Mouse (Mus musculus): ENCODE measurements at regions not wholly inside any gene's neighbourhood (a gene's known extent, or its start where the extent isn't known, plus 50 kb on each side); places are given as distances from the start of the nearest gene placed in this dataset.

GRCm38 (mm10) chr6:140299653-140300052 lies 124.2 kb upstream of the Plekha5 start:
- no peak for DNase-seq

- no peak for DNase-seq
Observed at GRCm38 (mm10) chr6:140297969-140298554, 125.8 kb upstream of the Plekha5 start.

GRCm38 (mm10) chr6:140297561-140297960 lies 126.3 kb upstream of the Plekha5 start:
- DNase-seq, result no peak

GRCm38 (mm10) chr6:140290109-140290508 lies 133.7 kb upstream of the Plekha5 start:
- no peak for DNase-seq

GRCm38 (mm10) chr6:140288799-140289198 lies 135.1 kb upstream of the Plekha5 start:
- DNase-seq, result no peak

DNA sequence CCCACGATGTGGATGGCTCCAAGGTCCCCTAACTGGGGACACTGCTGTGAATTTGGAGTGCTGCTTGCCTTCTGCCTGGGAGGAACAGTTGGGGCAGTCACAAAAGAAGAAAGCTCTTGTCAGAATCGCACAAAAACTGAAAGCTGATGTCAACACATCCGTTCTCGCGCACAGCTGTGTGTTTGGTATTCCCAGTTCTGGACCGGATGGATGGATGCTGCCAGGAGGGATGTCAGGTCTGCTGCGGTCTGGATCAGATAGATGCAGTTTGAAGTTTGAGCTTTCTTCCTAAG lies 141.6 kb upstream of the Plekha5 start:
- no peak for DNase-seq

DNA sequence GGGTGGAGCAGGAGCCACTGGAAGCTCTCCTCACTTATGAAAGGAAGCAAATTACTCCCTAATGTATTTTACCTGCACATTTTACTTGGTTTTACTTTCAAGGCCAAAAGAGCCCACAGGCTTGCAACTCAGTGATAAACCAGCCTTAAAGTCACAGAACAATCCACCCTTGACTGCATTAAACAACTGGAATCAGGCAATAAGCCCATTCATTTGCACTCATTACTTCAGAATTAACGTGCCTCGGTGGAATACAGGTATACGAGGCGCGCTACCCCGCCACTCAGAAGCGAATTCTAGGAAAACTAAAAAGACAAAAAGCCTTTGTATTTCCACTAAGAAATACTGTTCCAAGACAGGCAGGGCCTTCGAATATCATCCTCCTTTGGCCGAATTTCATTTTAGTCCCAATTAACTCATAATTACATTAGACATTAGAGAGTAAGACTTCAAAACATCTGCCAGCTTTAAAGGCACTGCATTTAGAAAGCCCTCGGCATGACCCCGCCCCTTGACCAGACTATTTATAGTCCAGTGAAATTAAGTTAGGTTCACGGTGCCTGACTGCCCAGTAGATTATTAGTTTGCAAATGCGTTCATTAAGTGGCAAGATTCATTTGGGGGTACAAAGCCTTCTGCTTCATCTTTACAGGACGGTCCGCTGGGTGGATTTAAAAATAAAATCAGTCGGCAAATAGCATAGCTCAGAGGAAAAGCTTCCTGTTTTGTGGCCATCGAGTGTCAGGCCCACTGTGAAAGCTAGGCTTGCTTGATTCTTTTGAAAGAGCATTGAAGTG lies 142.2 kb upstream of the Plekha5 start:
- DNase-seq, result no peak

GRCm38 (mm10) chr6:140280817-140281475 lies 142.9 kb upstream of the Plekha5 start:
- DNase-seq, result no peak

DNA sequence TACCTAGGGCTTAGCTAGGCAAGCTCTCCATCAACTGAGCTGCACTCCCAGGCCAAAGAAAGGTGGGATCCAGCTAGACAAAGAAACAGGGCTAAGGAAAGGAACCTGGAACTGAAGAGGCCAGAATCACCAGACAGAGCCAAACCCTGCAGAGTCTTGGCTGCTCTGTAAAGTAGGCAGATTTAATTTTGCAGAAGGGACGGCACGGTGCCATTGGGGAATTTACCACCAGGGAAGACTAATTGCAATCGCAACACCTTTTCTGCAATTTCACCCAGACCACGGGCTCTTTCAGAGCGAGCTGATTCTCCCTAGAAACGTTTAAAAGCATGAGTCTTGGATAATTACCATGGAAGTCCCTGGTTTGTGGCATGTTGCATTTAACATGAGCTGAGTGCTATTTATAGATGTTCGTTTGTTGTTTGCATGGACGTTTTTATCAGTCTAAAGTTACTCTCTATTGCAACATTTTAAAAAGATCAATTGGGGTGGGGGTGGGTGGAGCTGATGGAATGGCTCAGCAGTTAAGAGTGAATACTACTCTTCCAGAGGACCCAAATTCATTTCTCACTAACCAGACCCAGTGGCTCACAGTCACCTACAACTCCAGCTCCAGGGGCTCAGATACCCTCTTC lies 144.0 kb upstream of the Plekha5 start:
- no peak for DNase-seq

DNA sequence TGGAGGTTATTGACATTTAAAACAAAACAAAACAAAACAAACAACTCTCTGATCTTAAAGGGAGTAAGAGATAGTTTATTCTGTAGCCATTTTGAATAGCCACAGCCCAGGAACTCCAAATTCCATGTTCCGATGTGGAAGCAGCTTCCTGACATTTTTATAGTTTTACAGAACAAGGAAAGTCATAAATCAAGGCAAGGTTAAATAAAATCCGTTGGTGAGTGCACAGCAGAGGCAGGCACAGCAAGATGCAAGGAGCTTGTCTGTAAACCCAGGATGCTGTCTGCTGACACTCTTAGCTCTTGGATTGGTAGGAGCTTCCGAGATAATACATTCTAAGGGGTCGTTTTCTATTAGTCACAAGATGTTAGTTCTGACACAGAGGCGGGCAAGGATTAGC lies 145.1 kb upstream of the Plekha5 start:
- no peak for DNase-seq

DNA sequence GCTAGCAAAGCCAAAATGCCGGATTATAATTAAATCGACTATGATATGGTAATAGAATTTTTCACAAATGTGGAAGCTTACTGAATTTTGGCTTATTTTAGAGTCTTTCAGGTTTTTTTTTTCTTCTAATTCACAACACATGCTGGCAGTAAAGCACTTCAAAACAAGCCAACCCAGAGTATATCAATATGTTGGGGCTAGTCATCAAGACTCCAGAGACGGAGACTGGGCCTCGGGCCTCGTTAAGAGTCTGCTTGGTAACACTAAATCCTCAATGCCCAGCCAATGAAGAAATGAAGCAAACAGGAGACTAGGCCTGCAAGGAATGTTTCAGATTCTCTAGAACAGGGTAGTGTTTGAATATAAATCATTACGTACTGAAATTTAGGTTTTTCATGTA lies 153.3 kb upstream of the Plekha5 start:
- no peak for DNase-seq

DNA sequence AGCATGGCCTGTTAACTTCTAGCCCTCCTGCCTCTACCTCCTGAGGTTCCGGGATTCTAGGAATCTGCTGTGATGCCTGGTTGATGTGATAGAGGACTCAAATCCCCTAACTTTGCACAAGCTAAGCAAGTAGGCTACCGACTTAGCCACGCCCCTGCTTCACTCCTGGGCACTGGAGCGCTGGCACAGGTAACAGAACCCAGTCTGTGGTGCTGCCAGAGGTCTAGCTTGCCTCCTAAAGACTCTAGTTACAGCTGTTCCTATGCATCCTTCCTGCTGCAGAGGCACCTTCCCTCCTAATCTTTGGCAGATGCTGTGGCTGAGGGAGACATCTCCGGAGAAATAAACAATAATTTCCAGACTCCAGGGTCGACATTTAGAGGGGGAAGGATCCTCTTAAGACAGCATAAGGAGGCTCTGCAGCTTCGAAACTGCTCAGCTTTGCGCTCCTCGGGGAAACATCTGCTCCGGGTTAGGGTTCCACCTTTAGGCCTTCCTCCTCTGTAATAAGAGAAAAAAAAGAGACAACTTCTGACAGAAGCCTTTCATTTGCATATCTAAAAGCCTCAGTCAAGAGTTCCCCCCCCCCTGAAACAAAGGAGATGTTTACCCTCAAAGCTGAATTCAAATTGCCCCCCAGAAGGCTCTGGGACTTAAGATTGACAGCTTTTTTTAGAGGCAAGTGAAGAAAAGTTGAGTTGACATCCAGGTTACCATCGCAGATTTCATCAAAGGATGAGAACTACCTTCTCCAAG lies 155.4 kb upstream of the Plekha5 start:
- no peak for DNase-seq

DNA sequence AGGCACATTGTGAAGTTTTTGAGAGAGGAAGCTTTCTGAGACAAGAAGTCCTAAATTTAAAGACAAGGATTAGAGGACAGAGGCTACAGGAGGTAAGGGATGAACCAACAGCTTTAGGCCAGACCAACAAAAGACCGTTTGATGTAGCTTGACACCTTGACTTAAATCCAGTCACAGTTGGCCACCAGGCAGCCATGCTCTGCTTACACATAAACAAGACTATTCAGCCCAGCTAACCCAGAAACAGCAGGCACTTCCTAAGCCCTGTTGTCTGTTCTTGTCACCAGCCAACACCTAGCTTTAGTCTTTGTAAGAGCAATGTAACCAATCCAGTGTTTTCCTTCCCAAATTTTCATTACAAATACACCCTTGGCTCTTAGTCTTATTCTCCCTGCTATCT lies 159.9 kb upstream of the Plekha5 start:
- DNase-seq, result no peak

DNA sequence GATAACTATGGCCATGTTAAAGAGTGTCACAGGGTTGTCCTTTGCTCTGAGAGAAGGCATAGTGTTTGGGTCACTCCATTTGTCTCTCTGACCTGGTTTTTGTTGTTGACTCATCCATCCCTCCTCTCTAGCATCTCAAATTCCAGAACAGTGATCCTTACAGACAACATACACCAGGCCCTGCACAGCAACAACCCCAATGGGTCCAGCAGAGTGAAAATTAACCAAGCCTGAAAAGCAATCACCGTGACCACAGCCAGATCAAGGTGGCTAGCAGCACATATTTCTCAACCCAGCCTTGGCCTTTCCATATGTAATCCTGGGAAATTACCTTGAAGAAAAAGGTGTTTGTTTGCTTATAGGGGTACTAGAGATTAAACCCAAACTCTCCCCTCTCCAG lies 162.0 kb upstream of the Plekha5 start:
- DNase-seq, result no peak

- no peak for DNase-seq
Observed at GRCm38 (mm10) chr6:140258761-140259160, 165.1 kb upstream of the Plekha5 start.

- no peak for DNase-seq
Observed at GRCm38 (mm10) chr6:140258101-140258500, 165.8 kb upstream of the Plekha5 start.

GRCm38 (mm10) chr6:140251527-140251926 lies 172.3 kb upstream of the Plekha5 start:
- no peak for DNase-seq

DNA sequence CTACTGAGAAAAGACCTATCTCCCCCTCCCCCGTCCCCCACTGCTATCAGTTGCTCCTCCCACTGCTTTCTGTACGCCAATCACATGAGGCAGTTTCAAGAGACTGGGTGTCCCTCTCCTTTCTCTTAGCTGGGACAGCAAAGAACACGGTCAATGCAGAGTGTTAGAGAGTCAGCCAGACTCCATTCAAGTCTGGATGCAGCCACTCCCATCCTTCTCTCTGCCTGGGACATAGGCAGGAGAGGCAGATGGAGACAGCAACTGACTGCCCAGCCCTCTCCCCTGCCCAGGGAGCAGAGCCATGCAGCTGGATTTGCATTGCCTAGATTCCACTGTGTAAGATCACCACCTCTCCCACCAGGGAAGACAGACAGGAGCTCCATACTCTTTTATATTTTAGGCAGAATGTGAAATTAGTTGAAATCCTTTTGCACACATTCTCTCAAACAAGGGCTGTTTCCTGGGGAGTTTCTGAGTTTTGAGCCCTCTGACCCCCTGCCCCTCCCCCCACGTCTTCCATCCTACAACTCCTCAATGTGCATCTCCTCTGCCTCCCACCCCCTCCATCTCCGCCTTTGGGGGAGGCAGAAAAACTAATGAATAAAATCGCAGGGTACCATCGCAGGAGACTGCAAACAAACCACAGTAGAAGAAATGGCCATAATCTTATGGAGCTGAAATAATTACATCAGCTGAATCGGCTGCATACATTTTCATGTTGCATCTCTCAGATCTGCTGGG lies 180.3 kb upstream of the Plekha5 start:
- DNase-seq, result no peak

DNA sequence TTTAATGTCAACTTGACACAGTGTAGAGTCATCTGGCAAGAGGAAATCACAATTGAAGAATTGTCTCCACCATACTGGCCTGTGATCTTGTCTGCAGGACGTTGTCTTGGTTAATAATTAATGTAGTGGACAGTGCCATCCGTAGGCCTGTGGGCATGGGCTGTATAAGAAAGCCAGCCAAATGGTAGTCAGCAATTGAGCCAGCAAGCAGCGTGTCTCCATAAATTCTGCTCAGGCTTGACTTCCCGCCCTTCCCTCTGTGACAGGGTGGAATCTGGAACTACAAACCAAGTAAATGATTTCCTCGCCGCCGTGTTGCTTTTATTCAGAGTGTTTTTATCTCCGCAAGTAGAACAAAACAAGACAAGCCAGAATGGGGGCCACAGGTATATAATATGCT lies 184.5 kb upstream of the Plekha5 start:
- DNase-seq, result no peak

DNA sequence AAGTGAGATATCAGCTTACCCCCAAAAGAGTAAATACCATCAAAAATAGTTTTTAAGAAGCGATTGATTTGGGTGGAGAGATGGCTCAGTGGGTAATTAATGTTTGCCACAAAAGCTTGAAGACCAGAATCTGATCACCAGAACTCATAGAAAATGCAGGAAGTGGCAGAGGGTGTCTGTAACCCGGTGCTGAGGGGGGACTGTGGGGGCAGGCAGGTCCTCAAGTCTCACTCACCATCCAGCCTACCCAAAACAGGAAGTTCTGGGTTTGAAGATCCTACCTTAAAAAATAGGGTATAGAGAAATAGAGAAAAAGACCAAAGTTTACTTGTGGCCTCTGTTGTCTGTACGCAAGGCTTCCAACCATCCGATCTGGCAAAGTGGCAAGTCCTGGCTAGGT lies 190.3 kb upstream of the Plcz1 start:
- no peak for DNase-seq

- DNase-seq, result no peak
Observed at GRCm38 (mm10) chr6:140229295-140229694, 188.0 kb upstream of the Plcz1 start.

DNA sequence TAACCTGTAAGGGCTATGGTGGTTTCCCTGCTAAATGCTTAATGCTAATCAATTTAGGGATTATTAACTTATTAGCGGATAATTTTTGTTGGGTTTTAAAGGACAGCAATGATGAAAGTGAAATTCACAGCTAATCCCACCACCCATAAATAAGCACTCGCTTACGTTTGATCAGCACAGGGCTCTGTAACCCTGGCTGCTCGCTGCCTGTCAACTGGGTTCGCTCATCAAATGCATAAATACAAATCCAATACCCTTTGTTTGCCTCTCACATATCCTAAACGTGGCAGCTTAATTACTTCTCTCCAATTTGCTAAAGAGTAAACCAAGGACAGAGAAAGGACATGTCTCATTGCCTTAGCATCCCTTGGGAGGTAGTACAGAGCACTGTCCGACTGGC lies 187.5 kb upstream of the Plcz1 start:
- DNase-seq, result no peak

Measured in spleen, adult 18-20 months (tissue).